Mouse (Mus musculus) c-Kit-positive CD71-negative TER-119-negative erythroid progenitor cells, embryonic 14.5 days (primary cell): ENCODE measurements around the gene Lipm.

Experiments
- DNase-seq: peaks from one replicate; pipeline ENCODE4 v3.0.0-alpha.2; 2013; ENCODE audit warnings: low read depth

Lipm gene

GRCm38 (mm10) chr19:34165891-34166290, 65.2 kb downstream of the Lipm start, which contains the start of gene Ankrd22:
Ankrd22 (minus strand) TSS chr19:34166053.
- DNase-seq: no peak

- DNase-seq: no peak
Measured at GRCm38 (mm10) chr19:34166386-34166785, 65.7 kb downstream of the Lipm start.

- DNase-seq: no peak
Measured at GRCm38 (mm10) chr19:34167896-34168661, 67.3 kb downstream of the Lipm start.

- no peak for DNase-seq
Measured at GRCm38 (mm10) chr19:34169121-34169520, 68.4 kb downstream of the Lipm start.

- no peak for DNase-seq
Measured at GRCm38 (mm10) chr19:34171167-34171566, 70.4 kb downstream of the Lipm start.
